Mouse (Mus musculus): Measurements from ENCODE around the gene Cdkl4.
A peak's percentile ranks its signal among the peaks of the same experiment; 100 is the strongest.

Gene Cdkl4

GRCm38 (mm10) chr17:80510459-80510855 is 67.2 kb downstream of the Cdkl4 start:
- DNase-seq: no peak

GRCm38 (mm10) chr17:80509494-80510458 is 67.8 kb downstream of the Cdkl4 start:
- no peak for DNase-seq

- DNase-seq: no peak
These were observed 71.8 kb downstream of the Cdkl4 start for GRCm38 (mm10) chr17:80505766-80506165.

GRCm38 (mm10) chr17:80505342-80505741 is 72.3 kb downstream of the Cdkl4 start:
- DNase-seq: no peak

- DNase-seq: no peak
These were observed 75.8 kb downstream of the Cdkl4 start for GRCm38 (mm10) chr17:80501805-80502172.

- DNase-seq: no peak
These were observed 76.4 kb downstream of the Cdkl4 start for GRCm38 (mm10) chr17:80501037-80501804.

- DNase-seq: no peak
These were observed 77.6 kb downstream of the Cdkl4 start for GRCm38 (mm10) chr17:80500025-80500424.

GRCm38 (mm10) chr17:80498600-80499268 is 78.9 kb downstream of the Cdkl4 start:
- no peak for DNase-seq

GRCm38 (mm10) chr17:80497183-80497601 is 80.4 kb downstream of the Cdkl4 start:
- no peak for DNase-seq

- DNase-seq: no peak
These were observed 80.9 kb downstream of the Cdkl4 start for GRCm38 (mm10) chr17:80496607-80497170.

GRCm38 (mm10) chr17:80496185-80496584 is 81.4 kb downstream of the Cdkl4 start:
- DNase-seq: no peak

GRCm38 (mm10) chr17:80493891-80494290 is 83.7 kb downstream of the Cdkl4 start:
- no peak for DNase-seq

- DNase-seq: no peak
These were observed 84.8 kb downstream of the Cdkl4 start for GRCm38 (mm10) chr17:80492811-80493210.

GRCm38 (mm10) chr17:80492274-80492673 is 85.3 kb downstream of the Cdkl4 start:
- DNase-seq: no peak

GRCm38 (mm10) chr17:80490166-80490565 is 87.4 kb downstream of the Cdkl4 start:
- DNase-seq: no peak

GRCm38 (mm10) chr17:80488918-80489317 is 88.7 kb downstream of the Cdkl4 start:
- no peak for DNase-seq

GRCm38 (mm10) chr17:80485160-80485559 is 92.5 kb downstream of the Cdkl4 start:
- no peak for DNase-seq

- no peak for DNase-seq
These were observed 96.8 kb downstream of the Cdkl4 start for GRCm38 (mm10) chr17:80480855-80481224.

- DNase-seq: peak; percentile 96
These were observed 97.4 kb downstream of the Cdkl4 start, which contains the start of gene Sos1 for GRCm38 (mm10) chr17:80480031-80480854. TSS of gene Sos1 (minus strand) at chr17:80480453.

- peak; percentile 52 for DNase-seq
These were observed 98.2 kb downstream of the Cdkl4 start for GRCm38 (mm10) chr17:80479295-80480030.

GRCm38 (mm10) chr17:80477679-80478078 is 99.9 kb downstream of the Cdkl4 start:
- no peak for DNase-seq
